Mouse (Mus musculus) cerebellum, postnatal 25 days (tissue): Measurements from ENCODE around the gene Spock1.

ENCODE experiments used
- DNase-seq, 2 experiments: peaks; one replicate each; pipeline ENCODE4 v3.0.0; 2021; ENCODE audit warnings: mixed read lengths in 2 of 2

Gene Spock1

DNA sequence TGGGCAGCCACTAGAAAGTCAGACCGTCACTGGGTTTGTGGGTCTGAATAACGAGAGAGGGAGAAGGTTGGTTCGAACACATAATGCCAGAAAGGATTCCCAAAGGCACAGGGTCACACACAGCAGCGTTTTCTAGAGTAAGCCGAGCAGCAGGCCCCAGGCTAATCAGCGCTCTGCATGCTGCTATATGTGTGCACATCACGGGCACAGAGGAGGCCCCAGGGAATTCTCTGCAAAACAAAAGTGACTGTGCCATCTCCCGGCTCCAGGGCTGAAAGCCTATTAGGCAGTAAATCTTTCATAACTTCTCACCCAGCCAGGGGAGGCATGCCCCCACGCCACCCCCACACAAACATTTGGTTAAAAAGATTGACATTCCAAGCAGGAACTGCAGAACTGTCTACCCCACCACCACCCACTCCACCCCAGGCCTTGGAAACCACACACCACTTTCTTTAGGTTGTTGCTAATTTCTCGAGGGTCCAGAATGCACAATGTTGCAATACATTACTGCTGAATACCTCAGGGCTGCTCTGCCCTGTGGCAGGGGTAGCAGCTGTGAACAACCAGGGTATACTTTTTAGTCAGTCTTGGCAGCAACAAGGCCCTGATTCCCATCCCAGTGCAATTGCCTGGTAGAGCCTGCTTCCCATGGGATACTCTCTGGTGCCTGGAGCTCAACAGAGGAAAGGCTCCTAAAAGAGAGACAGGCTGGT, 319.4 kb downstream of the Spock1 start:
- DNase-seq = no peak

DNA sequence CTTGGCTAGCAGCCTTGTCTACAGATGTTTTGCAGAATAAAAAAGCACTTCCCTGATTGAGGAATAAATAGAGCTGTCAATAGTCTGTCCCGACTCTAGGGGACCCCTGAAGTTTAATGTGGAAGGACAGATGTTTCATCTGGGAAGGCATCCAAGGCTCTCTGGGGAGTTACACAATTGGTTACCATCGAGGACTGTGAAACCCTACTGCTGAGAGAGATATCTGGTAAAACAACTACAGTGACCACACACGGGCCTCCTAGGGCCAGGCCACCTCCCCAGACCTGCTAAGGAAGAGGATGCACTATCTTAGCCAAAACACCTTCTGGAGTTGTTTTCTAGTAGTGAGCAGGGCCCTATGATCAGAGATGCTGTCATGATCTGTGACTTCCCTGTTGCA, 323.0 kb downstream of the Spock1 start:
- peak in 1 of 2 experiments; percentile 2 for DNase-seq

DNA sequence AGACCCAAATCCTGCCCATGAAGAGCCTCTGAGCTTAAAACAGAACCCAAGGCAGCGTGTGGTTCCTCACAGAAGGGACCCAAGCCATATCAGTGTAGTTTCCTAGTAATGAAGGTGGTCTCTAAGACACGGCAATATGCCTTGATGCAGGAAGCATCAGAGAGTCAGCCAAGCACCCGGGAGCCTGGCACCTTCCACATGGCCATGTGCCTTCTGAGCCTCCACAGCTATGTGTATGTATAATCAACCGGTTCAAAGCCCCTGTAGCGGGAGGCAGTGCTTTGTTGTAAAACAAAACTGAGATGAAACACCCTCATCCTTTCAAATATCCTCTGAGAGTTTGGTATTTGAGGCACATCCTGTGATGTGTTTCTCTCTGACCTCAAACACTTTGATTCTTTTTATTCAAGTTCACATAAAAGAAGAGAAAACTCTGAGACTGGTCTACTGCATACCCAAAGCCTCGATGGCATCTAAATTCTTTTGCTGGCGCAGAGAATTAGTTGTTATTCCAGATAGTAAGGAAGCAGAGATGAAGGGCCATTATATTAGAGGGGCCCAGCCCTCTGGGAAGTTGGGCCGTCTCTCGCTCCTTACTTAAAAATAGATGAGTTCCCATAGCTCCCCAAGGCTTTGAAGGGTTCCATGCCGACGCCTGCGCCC, 325.7 kb downstream of the Spock1 start:
- DNase-seq = no peak

DNA sequence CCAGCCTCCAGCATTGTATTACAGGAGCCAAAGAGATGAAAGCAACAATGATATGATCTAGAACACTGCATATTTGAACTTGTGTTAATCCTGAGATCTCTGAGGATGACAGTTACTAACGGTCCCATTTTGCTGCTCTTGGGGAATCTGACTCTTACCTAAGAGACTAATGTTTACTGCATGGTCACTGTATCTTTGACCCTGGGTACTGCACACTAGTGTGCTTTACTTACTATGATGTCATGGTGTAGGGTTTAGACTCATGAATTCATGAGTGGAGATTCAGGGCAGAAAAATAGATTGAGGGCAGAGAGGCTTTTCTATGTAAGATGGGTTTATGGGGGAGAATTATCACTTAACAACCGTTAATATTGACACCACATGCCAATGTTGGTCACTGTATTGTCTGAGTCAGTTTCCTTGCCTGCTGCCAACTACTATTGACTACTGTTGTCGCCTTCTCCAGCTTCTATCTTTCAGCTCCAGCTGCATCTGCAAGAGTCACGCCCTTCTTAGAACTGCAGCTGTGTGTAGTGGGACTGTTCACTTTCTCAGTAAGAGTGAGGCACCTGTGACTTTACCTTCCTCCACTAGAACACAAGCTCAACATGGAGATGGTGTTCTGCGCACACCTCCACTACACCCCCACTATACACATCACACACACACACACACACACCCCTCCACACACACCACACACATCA, 330.4 kb downstream of the Spock1 start:
- DNase-seq = no peak

DNA sequence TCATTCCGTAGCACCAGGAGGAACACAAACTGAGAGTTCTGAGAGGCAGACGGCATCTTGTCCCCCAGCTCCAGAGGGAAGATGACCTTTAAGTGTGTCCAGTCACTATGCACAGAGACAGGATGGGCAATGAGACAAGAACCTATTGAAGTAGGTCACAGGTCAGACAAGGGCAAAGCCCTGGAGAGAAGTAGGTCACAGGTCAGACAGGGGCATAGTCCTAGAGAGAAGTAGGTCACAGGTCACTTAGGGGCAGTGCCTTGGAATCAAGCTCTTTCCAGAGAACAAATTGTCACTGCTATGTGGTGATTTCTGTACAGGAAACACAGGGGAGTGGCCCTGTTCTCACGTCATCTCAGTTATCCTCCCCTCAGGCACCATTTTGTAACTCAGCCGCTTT, 334.6 kb downstream of the Spock1 start:
- DNase-seq = no peak

DNA sequence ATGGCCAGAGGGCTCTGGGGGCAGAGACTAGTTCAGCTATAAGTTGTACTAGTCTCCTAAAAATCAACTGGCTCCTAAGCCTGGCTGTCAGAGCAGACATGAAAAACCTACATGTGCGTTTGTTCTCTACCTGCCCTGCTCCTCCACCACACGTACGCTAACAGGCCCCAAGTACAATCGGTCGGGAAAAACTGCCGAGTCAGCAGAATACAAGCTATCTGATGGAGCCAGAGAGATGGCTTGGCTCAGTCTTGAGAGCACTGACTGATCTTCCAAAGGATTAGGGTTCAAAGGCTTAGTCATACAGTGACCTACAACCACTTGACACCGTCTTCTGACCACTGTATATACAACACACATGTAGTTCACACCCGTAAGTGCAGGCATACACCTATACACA, 339.7 kb downstream of the Spock1 start:
- no peak for DNase-seq

DNA sequence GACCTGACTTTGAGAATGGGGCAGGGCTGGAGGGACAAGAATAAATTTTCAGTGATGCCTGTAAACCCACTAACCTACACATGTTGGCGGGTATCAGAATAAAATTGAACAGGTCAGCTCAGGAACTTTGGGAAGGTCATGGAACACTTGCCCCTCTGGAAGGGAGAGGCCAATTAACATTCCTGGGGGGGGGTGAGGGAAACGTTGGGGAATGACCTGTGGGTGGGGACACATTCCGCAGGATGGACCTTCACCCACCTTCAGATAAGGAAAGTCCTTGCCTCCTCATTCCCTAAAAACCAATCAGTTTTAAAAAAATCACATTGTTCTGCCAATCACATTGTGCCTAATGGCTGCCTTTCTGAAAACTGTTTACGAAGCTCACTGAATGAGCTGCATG, 352.9 kb downstream of the Spock1 start:
- no peak for DNase-seq

DNA sequence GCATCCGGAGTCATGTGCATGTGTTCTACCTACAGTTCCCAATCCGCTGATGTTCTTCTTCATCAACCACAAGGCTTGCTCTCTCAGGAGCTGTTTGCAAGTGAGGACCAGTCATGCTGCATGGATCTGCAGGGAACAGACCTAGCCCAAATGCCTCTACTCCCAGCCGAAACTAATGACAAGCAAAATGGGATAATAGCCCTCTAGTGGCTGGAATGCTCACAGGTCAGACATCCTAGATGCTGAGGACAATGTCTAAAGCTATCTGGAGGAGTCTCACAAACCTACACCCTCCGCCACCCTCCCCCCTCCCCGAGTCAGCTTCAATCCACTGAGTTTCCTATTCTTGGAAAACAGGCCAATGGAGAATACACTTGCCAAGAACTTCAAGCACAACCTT, 358.4 kb downstream of the Spock1 start:
- DNase-seq = peak in 1 of 2 experiments; percentile 37

DNA sequence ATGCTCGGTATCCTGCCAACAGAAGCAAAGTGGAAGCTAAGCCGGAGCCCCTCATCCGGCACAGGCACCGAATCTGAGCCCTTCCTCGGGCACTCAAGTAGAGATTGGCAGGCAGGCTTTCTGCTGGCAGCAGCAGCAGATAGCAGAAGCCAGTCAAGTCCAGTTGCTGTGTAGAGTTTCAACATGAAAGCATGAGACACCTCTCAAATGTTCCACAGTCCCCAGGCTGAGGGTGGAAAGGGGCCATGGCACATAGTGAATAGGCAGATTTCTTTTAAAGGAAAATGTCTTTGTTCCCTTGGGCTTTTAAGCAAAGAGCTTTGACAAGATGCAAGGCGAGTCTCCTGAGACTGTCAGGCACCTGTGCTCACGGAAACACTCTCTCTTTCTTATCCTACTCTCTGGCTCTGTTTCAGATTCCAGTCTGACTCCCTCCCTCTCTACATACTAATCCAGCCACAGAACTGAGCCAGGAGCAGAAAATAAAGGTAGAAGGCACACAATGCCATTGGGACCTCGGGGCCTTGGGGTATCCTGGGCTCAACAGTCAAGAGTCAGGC, 371.1 kb downstream of the Spock1 start:
- no peak for DNase-seq

DNA sequence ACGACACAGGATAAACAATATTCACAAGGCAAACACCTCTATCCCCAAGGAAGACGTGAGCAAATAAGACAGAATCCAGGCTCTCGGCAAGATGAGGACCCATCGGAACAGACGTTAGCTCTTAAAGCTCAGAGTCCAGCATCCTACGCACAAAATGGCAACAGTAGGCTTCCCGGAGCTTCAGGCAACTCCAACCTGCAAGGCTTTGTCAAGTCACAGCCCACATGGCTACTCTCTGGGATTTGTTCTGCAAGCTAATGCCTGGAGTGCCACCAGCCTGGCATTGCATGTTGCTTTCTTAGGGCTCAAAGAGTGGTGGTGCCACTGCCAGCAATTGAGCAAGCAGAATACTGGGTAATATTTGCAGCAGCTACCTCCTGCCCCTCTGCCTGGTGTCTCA, 373.8 kb downstream of the Spock1 start:
- no peak for DNase-seq

DNA sequence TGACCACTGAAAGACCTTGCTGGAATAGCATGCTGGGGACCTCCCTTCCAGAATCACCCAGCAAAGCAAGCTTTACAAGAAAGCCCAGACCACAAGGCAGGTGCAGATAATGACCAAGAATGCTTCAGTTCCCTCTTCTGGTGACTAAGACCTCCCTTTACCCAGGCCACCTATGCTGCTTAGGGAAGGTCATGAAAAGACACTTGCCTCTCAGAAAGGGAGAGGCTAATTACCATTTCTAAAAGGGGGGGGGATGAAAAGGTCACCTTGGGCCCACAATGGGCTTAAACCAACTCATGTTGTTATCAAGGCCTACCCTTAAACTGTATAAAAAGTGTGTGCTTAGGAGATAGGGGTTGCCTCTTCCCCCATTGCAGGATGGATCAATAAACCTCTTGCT, 382.2 kb downstream of the Spock1 start:
- DNase-seq = no peak

DNA sequence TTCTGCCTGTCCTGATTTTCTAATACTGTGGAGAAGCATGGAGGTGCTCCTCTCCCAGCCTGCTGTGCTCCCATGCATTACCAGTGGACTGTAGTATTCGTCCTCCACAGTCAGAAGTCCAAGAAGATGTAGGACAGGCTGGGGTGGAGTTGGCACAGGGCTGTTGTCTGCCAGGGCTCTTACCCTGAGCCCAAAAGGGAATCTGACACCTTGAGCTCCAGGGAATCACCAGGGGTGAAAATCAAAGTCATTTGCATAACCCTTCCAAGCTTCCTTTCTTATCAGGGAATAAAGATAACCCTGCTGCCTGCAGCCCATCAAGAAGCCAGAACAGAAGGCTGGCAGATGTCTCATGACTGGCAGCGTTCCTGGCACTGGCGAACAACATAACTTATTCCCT, 383.6 kb downstream of the Spock1 start:
- peak in 1 of 2 experiments; percentile 40 for DNase-seq

DNA sequence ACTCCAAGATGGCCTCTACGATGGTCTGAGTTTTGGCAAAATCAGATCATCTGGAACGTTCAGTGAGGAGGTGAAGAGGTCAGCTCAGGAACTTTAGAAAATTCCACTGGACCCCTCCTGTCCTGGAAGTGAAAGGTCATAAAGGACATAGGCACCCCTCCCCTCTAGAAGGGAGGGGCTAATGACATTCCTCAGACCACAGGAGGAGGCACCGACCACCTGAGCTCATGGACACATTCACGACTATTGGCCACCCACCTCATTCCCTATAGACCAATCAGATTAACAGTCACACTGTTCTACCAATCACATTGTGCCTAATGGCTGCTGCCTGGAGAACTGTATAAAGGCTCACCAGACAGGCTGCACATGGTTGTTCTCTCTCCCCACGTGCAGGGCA, 384.8 kb downstream of the Spock1 start:
- DNase-seq = no peak

DNA sequence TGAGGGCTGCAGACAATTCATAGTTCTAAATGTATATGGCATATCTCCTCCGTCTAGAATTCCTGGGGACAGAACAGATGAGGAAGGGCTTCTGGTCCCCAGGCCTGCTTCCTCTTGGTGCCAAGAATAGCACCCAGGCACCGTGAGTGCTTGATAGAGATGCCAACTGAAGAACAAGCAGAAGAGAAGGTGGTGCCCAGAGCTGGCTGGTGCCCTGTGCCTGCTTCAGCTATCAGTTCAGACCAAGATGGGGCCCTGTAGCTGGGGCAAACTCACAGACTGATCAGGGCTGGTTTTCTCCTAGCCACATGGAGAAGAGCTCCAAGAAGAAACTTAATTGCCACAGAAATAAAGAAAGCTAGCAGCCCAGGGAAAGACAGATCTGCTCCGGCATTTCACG, 385.8 kb downstream of the Spock1 start:
- peak in 1 of 2 experiments; percentile 30 for DNase-seq

DNA sequence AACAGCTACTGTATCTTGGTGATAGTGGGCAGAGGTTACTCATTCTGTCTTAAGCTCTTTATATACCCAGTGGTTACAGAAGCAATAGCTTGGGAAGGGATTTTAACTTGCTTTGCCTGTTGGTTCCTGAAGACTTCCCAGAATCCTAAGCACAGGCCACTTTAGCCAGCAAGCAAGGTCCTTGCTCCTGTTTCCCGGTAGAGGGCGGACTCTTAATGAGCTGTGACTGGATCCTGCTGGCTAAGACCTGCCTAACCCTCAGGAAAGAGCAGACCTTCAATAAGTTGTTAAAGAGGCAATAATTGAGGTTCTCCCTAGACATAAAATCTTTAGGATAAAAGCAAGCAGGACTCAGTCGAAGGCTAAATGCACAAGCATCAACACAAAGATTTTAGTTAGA, 387.0 kb downstream of the Spock1 start:
- DNase-seq = peak; percentile 49 to 66

DNA sequence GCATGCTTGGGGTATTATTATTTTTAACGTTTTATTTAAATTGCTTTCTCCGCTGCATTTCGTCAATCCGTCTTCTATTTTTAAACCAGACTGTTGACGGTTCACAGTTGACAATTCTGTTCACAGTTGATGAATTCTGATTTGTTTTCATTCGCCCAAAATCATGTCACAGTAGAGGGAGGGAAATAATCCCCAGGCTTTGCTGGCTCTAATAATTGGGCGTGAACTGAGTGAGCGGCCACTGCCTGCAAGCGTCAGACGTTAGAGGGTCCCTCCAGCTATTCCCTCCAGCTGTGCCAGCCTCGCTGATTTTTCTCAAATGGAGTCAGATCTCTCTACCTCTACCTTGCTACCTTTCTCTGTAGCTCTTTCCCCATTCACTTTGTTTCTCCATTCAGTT, 388.3 kb downstream of the Spock1 start:
- no peak for DNase-seq

DNA sequence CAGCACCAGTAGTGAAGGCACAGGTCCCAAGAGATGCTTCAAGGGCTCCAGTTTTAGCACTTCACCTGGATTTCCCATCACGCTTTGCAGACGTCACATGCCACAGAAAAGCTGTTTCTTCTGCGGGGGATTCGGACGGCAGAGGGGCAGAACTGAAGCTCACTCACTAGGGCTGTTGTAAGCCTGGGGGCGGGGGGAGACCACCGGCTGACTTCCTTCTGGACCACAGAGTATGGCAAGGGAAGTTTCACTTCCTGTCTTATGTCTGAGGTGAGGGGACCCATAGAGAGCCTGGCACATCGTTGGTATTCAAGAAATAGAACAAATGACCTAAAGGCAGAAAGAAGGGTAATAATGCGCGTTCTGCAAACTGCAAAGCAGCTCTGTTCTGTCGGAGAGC, 392.4 kb downstream of the Spock1 start:
- no peak for DNase-seq

DNA sequence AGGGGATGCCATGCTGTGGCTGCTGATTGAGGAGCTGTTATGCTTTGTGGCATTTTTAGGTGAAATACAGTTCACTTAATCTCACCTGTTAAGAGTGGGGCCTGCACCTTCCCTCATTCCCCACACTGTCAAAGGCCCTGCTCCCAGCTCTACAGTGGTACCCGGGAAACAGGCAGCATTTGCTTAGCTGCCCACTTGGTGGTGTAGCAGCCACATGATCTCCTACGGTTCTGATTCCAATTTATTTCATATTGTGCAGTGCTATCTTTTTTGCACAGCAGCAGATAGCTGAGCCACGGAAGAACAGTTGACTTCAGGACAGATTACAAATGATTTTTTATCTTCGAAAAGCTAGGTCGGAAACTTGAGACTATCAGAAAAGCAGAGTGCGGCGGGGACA, 406.6 kb downstream of the Spock1 start:
- DNase-seq = no peak

DNA sequence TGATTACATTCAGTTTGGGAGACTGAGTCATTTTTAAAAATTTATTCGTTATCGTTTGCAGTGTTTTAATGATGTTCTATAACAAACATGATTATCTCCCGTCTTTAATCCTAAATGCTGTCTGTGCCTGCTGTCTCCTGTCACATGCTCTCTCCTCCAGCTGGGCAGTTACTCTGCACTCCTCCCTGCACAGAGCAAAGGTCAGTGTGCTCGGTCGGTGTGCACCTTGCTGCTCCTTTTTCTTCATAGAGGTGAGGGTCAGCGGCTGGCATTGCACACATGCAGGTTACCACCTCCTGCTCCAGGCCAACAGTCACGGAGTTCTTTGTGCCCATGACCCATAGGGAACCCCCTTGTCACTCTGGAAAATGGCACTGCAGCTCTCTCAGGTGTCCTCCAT, 411.4 kb downstream of the Spock1 start:
- no peak for DNase-seq

DNA sequence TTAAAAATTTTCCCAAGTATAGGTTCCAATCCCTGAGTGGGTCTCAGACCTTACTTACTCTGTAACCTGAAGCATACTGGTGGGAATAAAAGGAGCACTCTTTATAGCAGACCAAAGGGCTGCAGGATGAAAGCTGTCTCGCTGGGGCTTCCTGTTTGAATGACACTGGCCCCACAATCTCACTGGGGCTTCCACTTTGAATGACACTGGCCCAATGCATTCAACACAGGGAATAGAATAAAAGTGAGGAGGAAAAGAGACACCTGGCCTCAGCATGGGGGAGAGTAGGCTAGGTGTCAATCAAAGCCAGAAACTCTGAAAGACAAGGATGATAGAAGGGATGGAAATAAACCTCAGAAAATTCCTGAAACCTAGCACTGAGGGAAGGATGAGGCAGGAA, 413.3 kb downstream of the Spock1 start:
- no peak for DNase-seq

DNA sequence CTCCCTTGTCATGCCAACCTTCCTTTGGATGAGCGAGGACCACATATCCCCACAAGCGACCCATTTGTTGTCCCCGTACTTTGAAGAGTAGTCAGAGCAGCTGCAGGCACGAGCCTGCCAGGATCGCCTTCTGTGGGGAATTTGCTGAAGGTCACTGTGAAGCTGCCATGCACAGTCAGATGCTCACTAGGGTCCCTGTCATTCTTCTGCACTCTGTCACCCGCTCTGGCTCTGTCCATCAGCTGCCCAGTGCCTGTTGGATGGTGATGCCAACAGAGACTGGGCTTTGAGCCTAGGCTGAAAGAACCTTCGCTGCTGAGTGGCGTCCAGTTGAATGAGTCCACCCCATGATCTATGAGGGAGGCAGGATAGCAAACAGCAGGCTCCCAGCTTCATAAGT, 419.2 kb downstream of the Spock1 start:
- peak; percentile 62 for DNase-seq

DNA sequence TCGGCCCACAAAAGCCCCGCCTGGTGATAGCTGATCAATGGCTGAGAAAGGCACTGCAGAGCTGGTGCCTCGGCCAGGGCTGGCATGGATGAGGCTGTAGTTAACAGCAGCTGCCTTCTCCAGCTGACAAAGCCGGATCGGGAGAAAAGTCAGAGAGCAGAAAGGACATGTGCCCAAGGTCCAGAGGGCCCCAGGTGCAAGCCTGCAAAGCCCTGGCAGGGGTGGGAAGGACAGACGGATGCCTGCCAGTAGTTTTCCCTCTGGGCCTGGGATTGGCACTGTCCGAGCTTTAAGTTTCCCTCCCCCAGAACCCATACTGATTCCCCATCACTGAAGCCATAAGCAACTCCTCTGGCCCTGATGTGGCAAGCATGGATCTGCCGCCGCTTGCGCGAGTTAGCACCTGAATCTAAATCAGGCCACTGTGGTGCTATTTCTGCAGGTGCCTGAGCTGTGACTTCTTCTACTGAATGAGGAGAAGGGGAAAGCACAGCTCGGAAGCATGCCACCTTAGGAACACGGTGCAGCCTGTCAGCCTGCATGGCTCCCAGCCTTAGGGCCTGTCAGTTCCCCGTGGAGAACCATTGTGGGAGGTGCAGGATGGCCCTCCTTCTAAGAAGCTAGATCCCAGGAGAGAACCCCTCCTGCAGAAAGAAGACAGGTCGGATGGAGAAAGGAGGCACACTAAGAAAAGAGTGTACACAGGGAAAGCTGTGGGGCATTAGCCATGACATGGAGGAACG, 423.5 kb downstream of the Spock1 start:
- peak in 1 of 2 experiments; percentile 16 for DNase-seq

DNA sequence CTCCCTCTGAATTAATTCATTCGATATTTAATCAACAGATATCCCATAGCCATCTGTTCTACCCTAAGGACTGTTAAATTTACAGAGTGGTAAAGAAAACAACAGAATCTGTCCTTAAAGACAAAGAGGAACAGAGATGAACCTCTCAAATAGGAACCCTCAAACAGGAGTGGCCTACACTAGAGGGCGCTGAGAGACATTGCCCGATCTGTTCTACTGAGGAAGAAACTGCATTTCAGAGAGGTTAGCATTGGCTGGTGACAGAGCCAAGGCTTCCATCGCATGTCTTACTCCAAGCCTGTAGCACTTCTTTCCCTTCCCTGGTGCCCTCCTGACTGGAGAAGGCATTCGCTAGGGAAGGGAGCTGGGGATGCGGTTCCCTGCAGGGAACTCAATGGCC, 431.4 kb downstream of the Spock1 start:
- DNase-seq = peak; percentile 53 to 76
